11 mouse cellular contexts compared by ENCODE assay signal in the genomic region with DNA sequence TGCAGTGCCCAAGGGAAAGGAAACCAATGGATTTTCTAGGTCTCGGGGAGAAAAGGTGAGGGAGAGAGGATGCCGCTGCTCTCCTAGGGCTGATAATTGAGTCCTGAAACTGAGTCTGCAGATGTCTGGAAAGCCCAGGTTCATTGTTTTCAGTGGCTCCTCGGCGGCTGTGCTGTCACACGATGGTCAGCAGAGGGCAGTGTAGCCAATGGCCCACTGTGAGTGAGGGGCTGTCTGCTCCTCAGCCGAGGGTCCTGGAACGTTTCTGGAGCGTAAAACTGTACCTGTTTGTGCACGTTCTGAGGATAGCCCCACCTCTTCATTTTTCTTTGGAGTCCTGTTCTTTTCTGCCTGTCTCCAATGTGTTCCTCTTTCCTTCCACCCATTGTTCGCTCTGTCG. TPM values are rescaled to one million over a fixed set of nuclear protein-coding genes. Genes with fewer than 3 reads are reported as not detected.
DNase-seq lines count a peak whose midpoint lies in the region; ATAC-seq and TF ChIP-seq lines count a peak whose summit lies in the region.
"Had no signal": no experiment of that assay in that cellular context is flagged by ENCODE, and none has a peak within 500 bp of the region (broad histone marks: within the 10 kb centered on the region; RNA-seq: fewer than 3 reads in every experiment).

No protein-coding gene starts in this region.

- H3K36me3 ChIP-seq in heart, postnatal 0 days (replicated peaks; ENCODE audit: control insufficient read depth, insufficient read depth, low read length) = no peaks in the 10 kb centered on the region
- no peaks in the 10 kb centered on the region for H3K36me3 ChIP-seq in midbrain, embryonic 10.5 days
- no peaks in the 10 kb centered on the region for H3K36me3 ChIP-seq in midbrain, embryonic 15.5 days (replicated peaks)
- H3K36me3 ChIP-seq: heart, embryonic 12.5 days had no signal

- H3K4me2 ChIP-seq in heart, postnatal 0 days (ENCODE audit: low read depth, low read length) = no peak overlapping the region
- no peak overlapping the region for H3K4me2 ChIP-seq in midbrain, embryonic 15.5 days
- H3K4me2 ChIP-seq: heart, embryonic 12.5 days had no signal

- H3K27ac ChIP-seq in heart, postnatal 0 days (ENCODE audit: low read depth) = no peak overlapping the region
- H3K27ac ChIP-seq in midbrain, embryonic 10.5 days (replicated peaks) = no peak overlapping the region
- no peak overlapping the region for H3K27ac ChIP-seq in midbrain, embryonic 15.5 days
- H3K27ac ChIP-seq: macrophage had no signal

- no peaks in the 10 kb centered on the region for H3K27me3 ChIP-seq in heart, postnatal 0 days (ENCODE audit: control insufficient read depth, insufficient read depth, low read length)
- H3K27me3 ChIP-seq in midbrain, embryonic 10.5 days (ENCODE audit: low read depth, poor library complexity, severe bottlenecking) = no peaks in the 10 kb centered on the region
- no peaks in the 10 kb centered on the region for H3K27me3 ChIP-seq in midbrain, embryonic 15.5 days (replicated peaks)
- H3K27me3 ChIP-seq: heart, embryonic 12.5 days had no signal

- TF ChIP-seq POLR2A in brain, embryonic 14.5 days (IDR thresholded peaks at IDR 0.05; ENCODE audit: borderline replicate concordance, extremely low read depth, insufficient read depth, insufficient read length, poor library complexity, severe bottlenecking) = no peak

- no peak for TF ChIP-seq EP300 in heart, postnatal 0 days (IDR thresholded peaks at IDR 0.05; ENCODE audit: low read depth)

- TF ChIP-seq CTCF in heart, postnatal 0 days (IDR thresholded peaks at IDR 0.05; ENCODE audit: low read depth) = peak; percentile 34; the same call in 1 of the 2 replicates
- peak; percentile 86 for TF ChIP-seq CTCF in brain, embryonic 14.5 days (IDR thresholded peaks at IDR 0.05; ENCODE audit: borderline replicate concordance, extremely low read depth, insufficient read depth, insufficient read length)

- DNase-seq in heart, postnatal 0 days (ENCODE audit: low spot score) = no peak
- no peak for DNase-seq in heart, adult 18-20 months
- peak; percentile 64 for DNase-seq in midbrain, embryonic 10.5 days (ENCODE audit: low spot score)
- DNase-seq in brain, embryonic 14.5 days (ENCODE audit: low read depth) = peak; percentile 61
- peak; percentile 71 for DNase-seq in retina, embryonic 14.5 days (ENCODE audit: low spot score)
- no peak for DNase-seq in urinary bladder, postnatal 36 days (ENCODE audit: low spot score in 2 of 2)
- no peak for DNase-seq in gastrocnemius, postnatal 4 days (ENCODE audit: low spot score in 2 of 2)
- DNase-seq: cerebellum, adult 9-11 months had no signal

- WGBS in heart, postnatal 0 days = 35% methylated on average over 11 of the region's 11 CpGs
- WGBS in midbrain, embryonic 10.5 days = 36% methylated on average over 11 of the region's 11 CpGs
- 28% methylated on average over 11 of the region's 11 CpGs for WGBS in midbrain, embryonic 15.5 days

- no peaks in the 10 kb centered on the region for H3K4me1 ChIP-seq in heart, postnatal 0 days (ENCODE audit: control insufficient read depth, insufficient read depth)
- no peaks in the 10 kb centered on the region for H3K4me1 ChIP-seq in midbrain, embryonic 10.5 days
- H3K4me1 ChIP-seq in midbrain, embryonic 15.5 days = 0 out of 2 replicates have a peak, but pooled peaks cover 3% of the 10 kb centered on the region
- H3K4me1 ChIP-seq: heart, embryonic 12.5 days had no signal

- no peak overlapping the region for H3K9ac ChIP-seq in heart, postnatal 0 days (replicated peaks; ENCODE audit: low read depth, low read length)
- no peak overlapping the region for H3K9ac ChIP-seq in midbrain, embryonic 15.5 days
- H3K9ac ChIP-seq: heart, embryonic 12.5 days had no signal

- H3K4me3 ChIP-seq in heart, postnatal 0 days (ENCODE audit: low read depth, low read length) = no peak overlapping the region
- no peak overlapping the region for H3K4me3 ChIP-seq in midbrain, embryonic 10.5 days
- H3K4me3 ChIP-seq in midbrain, embryonic 15.5 days = no peak overlapping the region
- H3K4me3 ChIP-seq: heart, embryonic 12.5 days had no signal

- no peaks in the 10 kb centered on the region for H3K9me3 ChIP-seq in heart, postnatal 0 days (replicated peaks; ENCODE audit: control insufficient read depth, low read length)
- no peaks in the 10 kb centered on the region for H3K9me3 ChIP-seq in midbrain, embryonic 10.5 days (replicated peaks)
- H3K9me3 ChIP-seq in midbrain, embryonic 15.5 days = no peaks in the 10 kb centered on the region
- H3K9me3 ChIP-seq: heart, embryonic 12.5 days had no signal

- ATAC-seq in heart, postnatal 0 days (ENCODE audit: insufficient read depth, low read depth) = no peak
- ATAC-seq in midbrain, embryonic 15.5 days (replicated peaks) = no peak

RNA-seq across cellular contexts. Expression of gene Cmtr2, which starts 13.7 kb away (rescaled TPM):
- total RNA-seq in heart, postnatal 0 days (2014; rRNA removed; ENCODE audit: low replicate concordance) = 6.9 and 12.1 TPM in 2 replicates
- 3.0 and 3.1 TPM in 2 replicates for polyA plus RNA-seq in heart, postnatal 0 days (2015; fragmentation: Nextera tagmentation; extraction: Ambion mirVana)
- total RNA-seq in heart, adult 18-20 months (2021) = 1 to 10 TPM; 2.4 to 3.3 TPM
- polyA plus RNA-seq in midbrain, embryonic 10.5 days (2016; fragmentation: Nextera tagmentation; extraction: Ambion mirVana) = 12.4 and 13.2 TPM in 2 replicates
- polyA plus RNA-seq in midbrain, embryonic 15.5 days (2015; fragmentation: Nextera tagmentation; extraction: Ambion mirVana) = 11.4 and 12.5 TPM in 2 replicates
- polyA plus RNA-seq in brain, embryonic 14.5 days (2012; rRNA removed) = 13.2 and 13.3 TPM in 2 replicates
- 1 to 10 TPM; 4.3 to 5.6 TPM for total RNA-seq in gastrocnemius, postnatal 4 days (2021)

RNA-seq across cellular contexts. Expression of gene Calb2, which starts 33.8 kb away (rescaled TPM):
- not detected in 2 replicates for total RNA-seq in heart, postnatal 0 days (2014; rRNA removed; ENCODE audit: low replicate concordance)
- polyA plus RNA-seq in heart, postnatal 0 days (2015; fragmentation: Nextera tagmentation; extraction: Ambion mirVana) = 0.11 and 0.18 TPM in 2 replicates
- total RNA-seq in heart, adult 18-20 months (2021) = not detected
- 1.8 and 2.4 TPM in 2 replicates for polyA plus RNA-seq in midbrain, embryonic 10.5 days (2016; fragmentation: Nextera tagmentation; extraction: Ambion mirVana)
- polyA plus RNA-seq in midbrain, embryonic 15.5 days (2015; fragmentation: Nextera tagmentation; extraction: Ambion mirVana) = 144 and 153 TPM in 2 replicates
- polyA plus RNA-seq in brain, embryonic 14.5 days (2012; rRNA removed) = 40.6 and 45.5 TPM in 2 replicates
- total RNA-seq in gastrocnemius, postnatal 4 days (2021) = under 1 TPM; 0.32 to 0.62 TPM
- polyA plus RNA-seq: macrophage had no signal

Comparison
In these comparisons a context has a peak if more than half of its experiments do, and no peak if none do; other contexts are left out.
1. RNA of gene Calb2, which starts 33.8 kb away (polyA plus RNA-seq): 144 to 153 TPM in midbrain, embryonic 15.5 days and 40.6 to 45.5 TPM in brain, embryonic 14.5 days; 1.8 to 2.4 TPM in midbrain, embryonic 10.5 days and 0.11 to 0.18 TPM in heart, postnatal 0 days; every median in the first group is over 10 times any median in the second.
2. DNase-seq: peak in midbrain, embryonic 10.5 days (single experiment), brain, embryonic 14.5 days (single experiment) and retina, embryonic 14.5 days (single experiment); none in heart, postnatal 0 days (single experiment), heart, adult 18-20 months (0 of 2), urinary bladder, postnatal 36 days (0 of 2) and gastrocnemius, postnatal 4 days (0 of 2).